Mouse (Mus musculus) CH12.LX (cell line): ENCODE measurements around the gene Usp32. TPM values are rescaled to one million over a fixed set of nuclear protein-coding genes. Genes with fewer than 3 reads are reported as not detected.

ENCODE experiments used
- DNase-seq: peaks from one replicate; pipeline ENCODE4 v3.0.0-alpha.2; 2013; ENCODE audit errors: extremely low read depth
- H3K27ac ChIP-seq: 2 replicates; pipeline ENCODE4 v1.5.1; 2012; ENCODE audit warnings: low read depth, mild to moderate bottlenecking, control low read depth, moderate library complexity; ENCODE audit not compliant: insufficient read depth
- H3K27me3 ChIP-seq: replicated peaks from 2 replicates; pipeline ENCODE3; 2012; ENCODE audit warnings: inconsistent platforms
- H3K36me3 ChIP-seq, 2 experiments: replicated peaks in 1 of 2; 2 replicates each; pipeline versions ENCODE3 to v1.6.1; 2012; ENCODE audit warnings: inconsistent platforms in 1 of 2, low read length in 1 of 2, mild to moderate bottlenecking in 1 of 2, mixed read lengths in 1 of 2, moderate library complexity in 1 of 2; ENCODE audit not compliant: control insufficient read depth in 1 of 2, insufficient read depth in 1 of 2
- H3K4me1 ChIP-seq, 2 experiments: 2 replicates each; pipeline ENCODE4 v1.6.1; 2012; ENCODE audit warnings: inconsistent platforms in 1 of 2, moderate library complexity in 1 of 2; ENCODE audit not compliant: insufficient read depth in 2 of 2, control insufficient read depth in 1 of 2
- H3K4me2 ChIP-seq: 2 replicates; pipeline ENCODE4 v1.6.1; 2012; ENCODE audit warnings: low read depth, mild to moderate bottlenecking, control low read depth; ENCODE audit not compliant: poor library complexity, insufficient read depth, severe bottlenecking
- H3K4me3 ChIP-seq, 3 experiments: fragments of 150-350 bp in 1 of 3; sonication (generic) in 1 of 3; replicated peaks in 1 of 3; 2 replicates each; pipeline versions ENCODE3 to v1.5.1; 2011 to 2012; ENCODE audit warnings: low read depth in 2 of 3, low read length in 2 of 3, mild to moderate bottlenecking in 2 of 3, moderate library complexity in 2 of 3, control low read depth in 1 of 3, improper control_type of control experiment in 1 of 3, inconsistent platforms in 1 of 3, mixed read lengths in 1 of 3; ENCODE audit not compliant: poor library complexity in 1 of 3
- H3K79me2 ChIP-seq: replicated peaks from 2 replicates; pipeline ENCODE4 v1.6.1; 2012; ENCODE audit warnings: mild to moderate bottlenecking, moderate library complexity; ENCODE audit not compliant: control insufficient read depth, poor library complexity, insufficient read depth, severe bottlenecking; ENCODE audit errors: extremely low read depth
- H3K9ac ChIP-seq: 2 replicates; pipeline ENCODE4 v1.6.1; 2012; ENCODE audit warnings: low read depth, mild to moderate bottlenecking, control low read depth, moderate library complexity; ENCODE audit not compliant: insufficient read depth
- H3K9me3 ChIP-seq: replicated peaks from 2 replicates; pipeline ENCODE3; 2012; ENCODE audit warnings: low read length, inconsistent platforms, mixed read lengths
- CHD1 ChIP-seq: IDR thresholded peaks from 2 replicates; pipeline ENCODE4 v1.6.1; 2012; ENCODE audit warnings: low read depth, low read length, improper control_type of control experiment, inconsistent platforms
- CHD2 ChIP-seq: IDR thresholded peaks from 2 replicates; pipeline ENCODE4 v1.6.1; 2011; ENCODE audit warnings: low read length, improper control_type of control experiment
- CTCF ChIP-seq, 2 experiments: IDR thresholded peaks in 1 of 2; conservative IDR thresholded peaks in 1 of 2; 2 replicates each; pipeline ENCODE4 v1.5.1; 2011 to 2012; ENCODE audit warnings: low read depth in 2 of 2, low read length in 2 of 2, improper control_type of control experiment in 1 of 2, inconsistent platforms in 1 of 2, mild to moderate bottlenecking in 1 of 2, moderate library complexity in 1 of 2
- E2F4 ChIP-seq: IDR thresholded peaks from 2 replicates; pipeline ENCODE4 v1.6.1; 2011; ENCODE audit warnings: low read depth, low read length, improper control_type of control experiment; ENCODE audit not compliant: insufficient replicate concordance
- ELF1 ChIP-seq: IDR thresholded peaks from 2 replicates; pipeline ENCODE4 v1.6.1; 2014; ENCODE audit warnings: low read depth, mild to moderate bottlenecking, inconsistent platforms, low read length, improper control_type of control experiment
- GABPA ChIP-seq: IDR thresholded peaks from 2 replicates; pipeline ENCODE4 v1.6.1; 2012; ENCODE audit warnings: low read depth, low read length, improper control_type of control experiment, inconsistent platforms; ENCODE audit not compliant: insufficient replicate concordance
- IRF4 ChIP-seq: IDR thresholded peaks from 2 replicates; pipeline ENCODE4 v1.6.1; 2014; ENCODE audit warnings: low read depth, mild to moderate bottlenecking, inconsistent platforms, low read length, improper control_type of control experiment
- JUND ChIP-seq: conservative IDR thresholded peaks from 2 replicates; pipeline ENCODE4 v1.6.1; 2011; ENCODE audit warnings: low read depth, low read length, improper control_type of control experiment
- MAX ChIP-seq: IDR thresholded peaks from 2 replicates; pipeline ENCODE4 v1.6.1; 2011; ENCODE audit warnings: low read length, improper control_type of control experiment
- MEF2A ChIP-seq: IDR thresholded peaks from 2 replicates; pipeline ENCODE4 v1.6.1; 2014; ENCODE audit warnings: low read depth, mild to moderate bottlenecking, inconsistent platforms, low read length, improper control_type of control experiment, borderline replicate concordance
- NELFE ChIP-seq: IDR thresholded peaks from 2 replicates; pipeline ENCODE4 v1.6.1; 2011; ENCODE audit warnings: low read depth, low read length, improper control_type of control experiment
- NRF1 ChIP-seq: IDR thresholded peaks from 2 replicates; pipeline ENCODE4 v1.6.1; 2014; ENCODE audit warnings: low read depth, mild to moderate bottlenecking, inconsistent platforms, low read length, improper control_type of control experiment, moderate library complexity
- RAD21 ChIP-seq: IDR thresholded peaks from 2 replicates; pipeline ENCODE4 v1.6.1; 2011; ENCODE audit warnings: low read depth, mild to moderate bottlenecking, low read length, improper control_type of control experiment, moderate library complexity
- RCOR1 ChIP-seq: conservative IDR thresholded peaks from 2 replicates; pipeline ENCODE4 v1.6.1; 2012; ENCODE audit warnings: low read depth, mild to moderate bottlenecking, inconsistent platforms, low read length, improper control_type of control experiment
- SIN3A ChIP-seq: IDR thresholded peaks from 2 replicates; pipeline ENCODE4 v1.6.1; 2012; ENCODE audit warnings: low read length, improper control_type of control experiment, inconsistent platforms
- UBTF ChIP-seq: IDR thresholded peaks from 2 replicates; pipeline ENCODE4 v1.6.1; 2012; ENCODE audit warnings: low read depth, mild to moderate bottlenecking, inconsistent platforms, low read length, improper control_type of control experiment, moderate library complexity
- USF1 ChIP-seq: IDR thresholded peaks from 2 replicates; pipeline ENCODE4 v1.6.1; 2014; ENCODE audit warnings: low read depth, mild to moderate bottlenecking, inconsistent platforms, low read length, improper control_type of control experiment
- ZMIZ1 ChIP-seq: IDR thresholded peaks from 2 replicates; pipeline ENCODE4 v1.6.1; 2012; ENCODE audit warnings: low read depth, mild to moderate bottlenecking, inconsistent platforms, low read length, improper control_type of control experiment
- ZNF384 ChIP-seq: IDR thresholded peaks from 2 replicates; pipeline ENCODE4 v1.6.1; 2012; ENCODE audit warnings: low read depth, low read length, improper control_type of control experiment, inconsistent platforms
- dilution Hi-C: fragments of 300-500 bp; cut with MboI; formaldehyde crosslinking; loops from 2 replicates; pipeline ENCODE4 v1.14.3; 2020; ENCODE audit warnings: low sequenced_read_pairs; ENCODE audit not compliant: extremely low pct_unique_long_range_greater_than_20kb, extremely low pct_ligation_motif_present
- in situ Hi-C: fragments of 300-500 bp; cut with MboI; formaldehyde crosslinking; loops from 3 replicates; pipeline ENCODE4 v1.14.3; 2019; ENCODE audit warnings: low sequenced_read_pairs, low pct_ligation_motif_present, low pct_unique_long_range_greater_than_20kb, mixed read lengths
- polyA plus RNA-seq: library from polyadenylated mRNA; unstranded; fragments of >175 nt; gene quantifications from 2 replicates; pipeline ENCODE4 v1.2.1, GENCODE M21; 2012; ENCODE audit warnings: low read depth; ENCODE audit not compliant: insufficient read length
- total RNA-seq, 2 experiments: library from RNA; depleted of rRNA; stranded (reverse); fragments of 300-350 nt in 1 of 2; fragments of >200 nt in 1 of 2; gene quantifications; 2 replicates each; pipeline ENCODE4 v1.2.3; 2012 to 2014

The Usp32 gene
- total and polyA plus RNA-seq, 3 experiments: 7.4 to 12.0 (median 11.8) TPM

DNA sequence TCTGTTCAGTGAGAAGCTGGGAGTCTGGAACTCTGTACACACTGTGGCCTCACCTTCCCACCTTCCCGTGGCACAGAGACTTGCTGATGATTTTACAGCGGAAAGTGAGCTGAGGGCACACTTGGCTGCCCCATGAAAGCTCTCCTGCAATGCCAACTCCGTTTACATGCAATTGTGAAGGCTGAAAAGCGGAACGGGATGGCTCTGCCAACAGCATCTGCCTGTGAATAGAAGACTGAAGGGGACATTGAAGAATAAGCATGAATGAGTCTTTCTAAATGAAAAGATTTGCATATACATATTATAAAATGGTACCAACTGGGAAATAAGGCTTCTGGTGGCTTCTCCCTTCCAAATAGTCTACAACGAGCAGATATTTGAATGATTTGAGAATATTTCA is 192.8 kb downstream of the Usp32 start:
- Histone ChIP-seq H3K79me2 (no peaks in the 10 kb centered on the region), H3K36me3 (no peaks in the 10 kb centered on the region), H3K9ac (no peak overlapping the region), H3K27me3 (peaks cover 80% of the 10 kb centered on the region), H3K27ac (no peak overlapping the region), H3K4me1 (no peaks in the 10 kb centered on the region), H3K4me3 (no peak overlapping the region), H3K4me2 (no peak overlapping the region), H3K9me3 (peaks cover 7% of the 10 kb centered on the region)
- dilution Hi-C loops: no loop called here
- TF ChIP-seq MAX: no peak
- TF ChIP-seq IRF4: no peak
- TF ChIP-seq NELFE: no peak
- no peak for TF ChIP-seq RCOR1
- no peak for TF ChIP-seq SIN3A
- DNase-seq: no peak
- in situ Hi-C loops: no loop called here

GRCm38 (mm10) chr11:84945841-84946240 is 194.1 kb downstream of the Usp32 start:
- TF ChIP-seq CHD1 (no peak), E2F4 (no peak), ELF1 (no peak), UBTF (no peak), RAD21 (no peak), NELFE (no peak), ZNF384 (no peak), CHD2 (no peak), GABPA (no peak), CTCF (conservative IDR thresholded peaks at IDR 0.05 in 1 of 2, IDR thresholded peaks at IDR 0.05 in 1 of 2; ENCODE audit: low read depth in 2 of 2, low read length in 2 of 2) (no peak), JUND (no peak), ZMIZ1 (no peak), NRF1 (no peak), MEF2A (no peak), SIN3A (no peak), USF1 (no peak)
- Histone ChIP-seq H3K4me1 (no peaks in the 10 kb centered on the region), H3K27ac (no peak overlapping the region), H3K4me2 (no peak overlapping the region), H3K36me3 (no peaks in the 10 kb centered on the region), H3K79me2 (no peaks in the 10 kb centered on the region), H3K4me3 (no peak overlapping the region), H3K9me3 (peaks cover 7% of the 10 kb centered on the region), H3K9ac (no peak overlapping the region), H3K27me3 (peaks cover 71% of the 10 kb centered on the region)
- DNase-seq: no peak
- dilution Hi-C loops: no loop called here
- in situ Hi-C loops: no loop called here
